Comparison of ENCODE assay signal across 7 mouse cellular contexts in the genomic region with DNA sequence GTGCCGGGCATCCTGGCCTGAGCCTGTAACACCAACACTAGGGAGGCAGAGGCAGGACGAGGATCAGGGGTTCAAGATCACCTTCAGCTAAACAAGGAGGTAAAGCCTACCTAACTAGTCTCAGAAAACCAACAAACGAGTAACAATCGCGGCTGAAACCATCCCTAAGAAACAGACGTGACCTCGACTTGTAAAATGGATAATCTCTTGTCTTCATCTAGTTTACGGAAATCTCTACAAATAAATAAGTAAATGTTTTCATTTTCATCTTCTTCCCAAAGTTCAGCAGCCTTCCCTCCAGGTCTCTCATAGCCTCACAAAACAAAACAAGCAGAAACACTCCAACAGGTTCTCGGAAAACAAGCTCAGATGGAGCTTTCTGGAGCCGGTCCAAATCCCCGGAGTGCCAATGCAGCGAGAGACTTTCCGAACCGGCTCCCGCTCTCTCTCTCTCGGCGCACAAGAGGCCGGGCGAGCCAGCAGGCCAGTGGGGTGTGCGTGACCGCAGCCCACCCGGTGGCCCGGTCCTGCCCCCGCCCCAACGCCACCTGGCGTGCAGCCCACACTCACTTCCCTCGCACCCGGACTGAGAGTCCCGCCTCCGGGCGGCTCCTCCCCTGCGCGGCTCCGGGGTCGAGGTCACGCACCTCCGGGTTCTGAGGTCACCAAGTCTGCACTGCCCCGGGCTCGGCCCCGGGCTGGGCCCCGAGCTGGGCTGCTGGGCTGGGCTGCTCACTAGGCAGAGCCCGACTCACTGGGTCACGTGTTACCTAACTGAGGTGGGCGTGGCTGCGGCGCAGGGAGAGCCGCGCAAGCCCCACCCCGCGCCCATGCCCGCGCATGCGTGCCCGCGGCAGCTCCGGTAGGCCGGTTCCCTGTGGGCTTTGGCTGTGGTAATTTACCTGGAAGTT. TPM values are rescaled to one million over a fixed set of nuclear protein-coding genes. Genes with fewer than 3 reads are reported as not detected.
A peak's percentile ranks its signal among the peaks of the same experiment; 100 is the strongest.
DNase-seq lines count a peak whose midpoint lies in the region; ATAC-seq lines count a peak whose summit lies in the region.

Gene Wdsub1 (minus strand): TSS at position 761 of the 911 bp plus-strand sequence.

- peak; percentile 94 for ATAC-seq in embryonic facial prominence, embryonic 11.5 days (replicated peaks; ENCODE audit: insufficient number of reproducible peaks, low FRiP score, low TSS enrichment, low read depth)
- peak; percentile 96 for ATAC-seq in limb, embryonic 11.5 days (ENCODE audit: insufficient number of reproducible peaks, low FRiP score, low TSS enrichment, low read depth)
- ATAC-seq in midbrain, embryonic 14.5 days (ENCODE audit: low FRiP score, low TSS enrichment) = peak; percentile 94

- H3K4me2 ChIP-seq in embryonic facial prominence, embryonic 11.5 days (ENCODE audit: low read depth, low read length) = peak within 1 kb of the TSS; percentile 50
- H3K4me2 ChIP-seq in limb, embryonic 11.5 days (ENCODE audit: low read depth, severe bottlenecking) = peak within 1 kb of the TSS; percentile 55
- peak within 1 kb of the TSS; percentile 85 for H3K4me2 ChIP-seq in midbrain, embryonic 14.5 days (ENCODE audit: low read length)

- no peaks in the 10 kb centered on the region for H3K9me3 ChIP-seq in embryonic facial prominence, embryonic 11.5 days (replicated peaks; ENCODE audit: control insufficient read depth, low read length)
- no peaks in the 10 kb centered on the region for H3K9me3 ChIP-seq in limb, embryonic 11.5 days (ENCODE audit: control insufficient read depth, low read length)
- no peaks in the 10 kb centered on the region for H3K9me3 ChIP-seq in midbrain, embryonic 14.5 days (ENCODE audit: control insufficient read depth, low read length)

- H3K27ac ChIP-seq in embryonic facial prominence, embryonic 11.5 days (replicated peaks; ENCODE audit: low read depth, low read length) = no peak within 1 kb of the TSS
- H3K27ac ChIP-seq in limb, embryonic 11.5 days (replicated peaks; ENCODE audit: low read depth, low read length) = peak within 1 kb of the TSS; percentile 12; the same call in 1 of the 2 replicates
- H3K27ac ChIP-seq in midbrain, embryonic 14.5 days (replicated peaks; ENCODE audit: low read depth, low read length) = 0 out of 2 replicates have a peak within 1 kb of the TSS, but pooled peaks have one; percentile 1

- H3K27me3 ChIP-seq in embryonic facial prominence, embryonic 11.5 days (ENCODE audit: control insufficient read depth, insufficient read depth, low read length) = no peaks in the 10 kb centered on the region
- no peaks in the 10 kb centered on the region for H3K27me3 ChIP-seq in limb, embryonic 11.5 days (ENCODE audit: control insufficient read depth, insufficient read depth, low read length)
- no peaks in the 10 kb centered on the region; the same call in 1 of the 2 replicates for H3K27me3 ChIP-seq in midbrain, embryonic 14.5 days (ENCODE audit: control insufficient read depth, insufficient read depth, low read length)

- H3K4me3 ChIP-seq in embryonic facial prominence, embryonic 11.5 days (ENCODE audit: low read depth, low read length) = peak within 1 kb of the TSS; percentile 81
- H3K4me3 ChIP-seq in limb, embryonic 11.5 days (ENCODE audit: low read depth, low read length) = peak within 1 kb of the TSS; percentile 71
- peak within 1 kb of the TSS; percentile 68 for H3K4me3 ChIP-seq in midbrain, embryonic 14.5 days (replicated peaks; ENCODE audit: low read depth, low read length)

- no peaks in the 10 kb centered on the region for H3K4me1 ChIP-seq in embryonic facial prominence, embryonic 11.5 days (ENCODE audit: control insufficient read depth, insufficient read depth, low read length)
- no peaks in the 10 kb centered on the region for H3K4me1 ChIP-seq in limb, embryonic 11.5 days (ENCODE audit: control insufficient read depth, insufficient read depth, low read length)
- no peaks in the 10 kb centered on the region for H3K4me1 ChIP-seq in midbrain, embryonic 14.5 days (ENCODE audit: control insufficient read depth, insufficient read depth, low read length)

- WGBS in embryonic facial prominence, embryonic 11.5 days = 5% methylated on average over 56 of the region's 57 CpGs
- WGBS in limb, embryonic 11.5 days = 5% methylated on average over 57 of the region's 57 CpGs
- WGBS in midbrain, embryonic 14.5 days = 5% methylated on average over 57 of the region's 57 CpGs

- H3K9ac ChIP-seq in embryonic facial prominence, embryonic 11.5 days (replicated peaks; ENCODE audit: low read length) = peak within 1 kb of the TSS; percentile 72
- peak within 1 kb of the TSS; percentile 73 for H3K9ac ChIP-seq in limb, embryonic 11.5 days (ENCODE audit: low read length)
- H3K9ac ChIP-seq in midbrain, embryonic 14.5 days (replicated peaks; ENCODE audit: low read length) = peak within 1 kb of the TSS; percentile 65

- H3K36me3 ChIP-seq in embryonic facial prominence, embryonic 11.5 days (replicated peaks; ENCODE audit: control insufficient read depth, insufficient read depth, low read depth, low read length) = no peaks in the 10 kb centered on the region
- H3K36me3 ChIP-seq in limb, embryonic 11.5 days (ENCODE audit: control insufficient read depth, insufficient read depth, low read length) = no peaks in the 10 kb centered on the region
- no peaks in the 10 kb centered on the region for H3K36me3 ChIP-seq in midbrain, embryonic 14.5 days (ENCODE audit: control insufficient read depth, insufficient read depth, low read length)

- DNase-seq in adrenal gland, postnatal 14 days = peak; percentile 97
- DNase-seq in embryonic facial prominence, embryonic 11.5 days (ENCODE audit: low spot score) = peak; percentile 94
- DNase-seq in heart, adult 11 months = peak; percentile 100
- DNase-seq in kidney, adult 18-20 months = peak; percentile 94
- peak; percentile 92 for DNase-seq in limb, embryonic 11.5 days (ENCODE audit: low spot score)
- DNase-seq in midbrain, embryonic 14.5 days = peak; percentile 94
- DNase-seq in spleen, adult 18-20 months = peak; percentile 85 to 92

RNA-seq across cellular contexts. Expression of gene Wdsub1, which starts in this region (rescaled TPM):
- 16.7 and 19.7 TPM in 2 replicates for total RNA-seq in adrenal gland, postnatal 14 days (2021)
- polyA plus RNA-seq in embryonic facial prominence, embryonic 11.5 days (2014; fragmentation: Nextera tagmentation; extraction: Ambion mirVana) = 20.9 and 30.1 TPM in 2 replicates
- 32.3 and 33.5 TPM in 2 replicates for polyA plus RNA-seq in limb, embryonic 11.5 days (2014; fragmentation: Nextera tagmentation; extraction: Ambion mirVana)
- 9.5 and 11.1 TPM in 2 replicates for polyA plus RNA-seq in midbrain, embryonic 14.5 days (2014; fragmentation: Nextera tagmentation; extraction: Ambion mirVana)
